26 mouse cellular contexts compared by ENCODE assay signal in genomic region chr11:69751635-69752034, GRCm38 (mm10). TPM values are rescaled to one million over a fixed set of nuclear protein-coding genes. Genes with fewer than 3 reads are reported as not detected.
DNase-seq lines count a peak whose midpoint lies in the region; ATAC-seq and TF ChIP-seq lines count a peak whose summit lies in the region.
"Had no signal": no experiment of that assay in that cellular context is flagged by ENCODE, and none has a peak within 500 bp of the region (broad histone marks: within the 10 kb centered on the region; RNA-seq: fewer than 3 reads in every experiment).

No protein-coding gene starts in this region.

- no peak for ATAC-seq in heart, embryonic 12.5 days (ENCODE audit: insufficient number of reproducible peaks, low FRiP score)
- no peak for ATAC-seq in megakaryocyte, adult 5-6 weeks (ENCODE audit: poor library complexity, severe bottlenecking)
- ATAC-seq in liver, embryonic 15.5 days (ENCODE audit: insufficient read depth), result peak; percentile 47
- ATAC-seq in monocyte, adult 5-6 weeks (replicated peaks; ENCODE audit: insufficient number of reproducible peaks, low FRiP score, low TSS enrichment, poor library complexity, severe bottlenecking), result no peak
- ATAC-seq: inflammation-experienced regulatory T-cells, adult 6 months; lung, postnatal 0 days; midbrain, embryonic 15.5 days had no signal

- DNase-seq in heart, postnatal 4 days, result no peak
- no peak for DNase-seq in lung, postnatal 25 days (ENCODE audit: low spot score)
- DNase-seq: adrenal gland, adult 2 months; cerebellum, adult 11-12 months; cerebellum, postnatal 10 days; gastrocnemius, adult 2 months; kidney, adult 8-10 months; kidney, postnatal 10 days; thymus, postnatal 4 days had no signal

- H3K4me1 ChIP-seq in heart, embryonic 12.5 days (replicated peaks), result peaks cover 42% of the 10 kb centered on the region
- H3K4me1 ChIP-seq in megakaryocyte, embryonic 14.5 days, result peaks cover 52% of the 10 kb centered on the region
- H3K4me1 ChIP-seq in liver, embryonic 15.5 days (replicated peaks), result peaks cover 55% of the 10 kb centered on the region

- H3K36me3 ChIP-seq in heart, embryonic 12.5 days, result peaks cover 15% of the 10 kb centered on the region
- H3K36me3 ChIP-seq in megakaryocyte, embryonic 14.5 days (replicated peaks; ENCODE audit: low read length), result peaks cover 26% of the 10 kb centered on the region
- H3K36me3 ChIP-seq in liver, embryonic 15.5 days (replicated peaks), result peaks cover 46% of the 10 kb centered on the region
- H3K36me3 ChIP-seq in myocyte (ENCODE audit: control insufficient read depth, insufficient read depth), result peaks cover 10% of the 10 kb centered on the region

- no peaks in the 10 kb centered on the region for H3K27me3 ChIP-seq in heart, embryonic 12.5 days (replicated peaks)
- no peaks in the 10 kb centered on the region for H3K27me3 ChIP-seq in megakaryocyte, embryonic 14.5 days (replicated peaks)
- H3K27me3 ChIP-seq in liver, embryonic 15.5 days, result no peaks in the 10 kb centered on the region
- no peaks in the 10 kb centered on the region for H3K27me3 ChIP-seq in myocyte (ENCODE audit: control insufficient read depth, insufficient read depth, insufficient read length)
- H3K27me3 ChIP-seq: forebrain, embryonic 12.5 days; heart, embryonic 15.5 days; hindbrain, embryonic 12.5 days; midbrain, embryonic 15.5 days had no signal

- H3K9me3 ChIP-seq in heart, embryonic 12.5 days (replicated peaks), result no peaks in the 10 kb centered on the region
- no peaks in the 10 kb centered on the region for H3K9me3 ChIP-seq in megakaryocyte, embryonic 14.5 days
- no peaks in the 10 kb centered on the region for H3K9me3 ChIP-seq in liver, embryonic 15.5 days (replicated peaks)
- H3K9me3 ChIP-seq: forebrain, embryonic 12.5 days; heart, embryonic 15.5 days; hindbrain, embryonic 12.5 days; limb, embryonic 10.5 days; midbrain, embryonic 15.5 days had no signal

- 28% methylated on average over 3 of the region's 3 CpGs for WGBS in heart, embryonic 12.5 days
- WGBS in liver, embryonic 15.5 days (ENCODE audit: insufficient replicate concordance), result 19% methylated on average over 3 of the region's 3 CpGs

- no peak overlapping the region for H3K9ac ChIP-seq in heart, embryonic 12.5 days
- H3K9ac ChIP-seq in liver, embryonic 15.5 days, result no peak overlapping the region
- H3K9ac ChIP-seq: forebrain, embryonic 12.5 days; heart, embryonic 15.5 days; hindbrain, embryonic 12.5 days; midbrain, embryonic 15.5 days had no signal

- 0 out of 2 replicates have a peak overlapping the region, but pooled peaks have one; percentile 4 for H3K27ac ChIP-seq in heart, embryonic 12.5 days (ENCODE audit: poor library complexity, severe bottlenecking)
- no peak overlapping the region for H3K27ac ChIP-seq in liver, embryonic 15.5 days (replicated peaks)
- H3K27ac ChIP-seq: forebrain, embryonic 12.5 days; gastrocnemius, adult 2 months; heart, embryonic 15.5 days; hindbrain, embryonic 12.5 days; limb, embryonic 10.5 days; midbrain, embryonic 15.5 days had no signal

- H3K4me3 ChIP-seq in heart, embryonic 12.5 days, result no peak overlapping the region
- H3K4me3 ChIP-seq in megakaryocyte, embryonic 14.5 days (replicated peaks), result peak overlapping the region; percentile 75
- no peak overlapping the region for H3K4me3 ChIP-seq in liver, embryonic 15.5 days (replicated peaks)
- no peak overlapping the region for H3K4me3 ChIP-seq in myocyte
- H3K4me3 ChIP-seq: forebrain, embryonic 12.5 days; gastrocnemius, adult 2 months; heart, embryonic 15.5 days; hindbrain, embryonic 12.5 days; limb, embryonic 10.5 days; midbrain, embryonic 15.5 days had no signal

- H3ac ChIP-seq in myocyte (ENCODE audit: control insufficient read depth, insufficient read length), result no peak overlapping the region

- TF ChIP-seq POLR2A in myocyte (IDR thresholded peaks at IDR 0.05; ENCODE audit: insufficient read length, low read depth), result no peak

- H3K4me2 ChIP-seq in heart, embryonic 12.5 days, result no peak overlapping the region
- H3K4me2 ChIP-seq in liver, embryonic 15.5 days, result peak overlapping the region; percentile 19
- peak overlapping the region; percentile 51 for H3K4me2 ChIP-seq in myocyte (ENCODE audit: low read depth)
- H3K4me2 ChIP-seq: forebrain, embryonic 12.5 days; heart, embryonic 15.5 days; hindbrain, embryonic 12.5 days; midbrain, embryonic 15.5 days had no signal

- H3K79me2 ChIP-seq in myocyte (ENCODE audit: control insufficient read depth, insufficient read depth), result peaks cover 88% of the 10 kb centered on the region

TF ChIP-seq in myocyte, 11 proteins besides CTCF, POLR2A, EP300 and RAD21:
- TF ChIP-seq TCF3 (IDR thresholded peaks at IDR 0.05; ENCODE audit: insufficient read length, low read depth) (no peak), SRF (IDR thresholded peaks at IDR 0.05; ENCODE audit: control insufficient read depth, insufficient read length, low read depth) (no peak), TCF12 (IDR thresholded peaks at IDR 0.05; ENCODE audit: insufficient read depth, poor library complexity, severe bottlenecking) (no peak), MYOD1 (IDR thresholded peaks at IDR 0.05; ENCODE audit: control insufficient read depth in 1 of 3, insufficient read length in 2 of 3, low read depth in 2 of 3) (no peak), MYOG (IDR thresholded peaks at IDR 0.05; ENCODE audit: control insufficient read depth in 1 of 3, insufficient read depth in 1 of 3, insufficient read length in 2 of 3, low read depth in 2 of 3) (no peak), MAX (IDR thresholded peaks at IDR 0.05; ENCODE audit: low read depth) (no peak), E2F4 (IDR thresholded peaks at IDR 0.05; ENCODE audit: insufficient read depth) (no peak)

RNA-seq across cellular contexts. Expression of gene Polr2a, which starts 6.8 kb away (rescaled TPM):
- polyA plus RNA-seq in heart, embryonic 12.5 days (2016; fragmentation: Nextera tagmentation; extraction: Ambion mirVana), result 23.7 and 25.2 TPM in 2 replicates
- 10 to 100 TPM; 53.7 TPM for total RNA-seq in heart, postnatal 4 days (2021)
- 36.5 and 129 TPM in 2 replicates for polyA plus RNA-seq in megakaryocyte, embryonic 14.5 days (2012; ENCODE audit: insufficient read depth, low replicate concordance)
- total RNA-seq in megakaryocyte, adult 5-6 weeks (2015), result 116 and 118 TPM in 2 replicates
- total RNA-seq in megakaryocyte, adult 5-6 weeks (2017), result 38.6 and 42.9 TPM in 2 replicates
- 10.2 and 10.4 TPM in 2 replicates for polyA plus RNA-seq in liver, embryonic 15.5 days (2015; fragmentation: Nextera tagmentation; extraction: Ambion mirVana)
- 69.5 TPM for polyA plus RNA-seq in myocyte (2012; fragmentation: generic; extraction: Trizol)
- 21.5 to 120 TPM (median 48.7 TPM) in 3 replicates for total RNA-seq in monocyte, adult 5-6 weeks (2017)

RNA-seq across cellular contexts. Expression of gene Slc35g3, which starts 10.1 kb away (rescaled TPM):
- 0.33 TPM in 2 replicates for polyA plus RNA-seq in heart, embryonic 12.5 days (2016; fragmentation: Nextera tagmentation; extraction: Ambion mirVana)
- not detected for total RNA-seq in heart, postnatal 4 days (2021)
- polyA plus RNA-seq in megakaryocyte, embryonic 14.5 days (2012; ENCODE audit: insufficient read depth, low replicate concordance), result not detected in 2 replicates
- total RNA-seq in megakaryocyte, adult 5-6 weeks (2015), result not detected in 2 replicates
- total RNA-seq in megakaryocyte, adult 5-6 weeks (2017), result not detected in 2 replicates
- not detected in 2 replicates for polyA plus RNA-seq in liver, embryonic 15.5 days (2015; fragmentation: Nextera tagmentation; extraction: Ambion mirVana)
- polyA plus RNA-seq in myocyte (2012; fragmentation: generic; extraction: Trizol), result 0.26 TPM
- not detected in 3 replicates for total RNA-seq in monocyte, adult 5-6 weeks (2017)
- total RNA-seq: adrenal gland, adult 2 months; gastrocnemius, adult 2 months; liver, adult 2 months had no signal
- polyA plus RNA-seq: adrenal gland, adult 2 months; inflammation-experienced regulatory T-cells, adult 6 months; liver, adult 2 months; neural tube, embryonic 14.5 days; spleen, adult 2 months; stomach, embryonic 14.5 days had no signal

RNA-seq across cellular contexts. Expression of gene Zbtb4, which starts 14.1 kb away (rescaled TPM):
- polyA plus RNA-seq in heart, embryonic 12.5 days (2016; fragmentation: Nextera tagmentation; extraction: Ambion mirVana), result 2.9 and 3.3 TPM in 2 replicates
- 10 to 100 TPM; 34.1 to 36.8 TPM for total RNA-seq in heart, postnatal 4 days (2021)
- 1.9 and 3.9 TPM in 2 replicates for polyA plus RNA-seq in megakaryocyte, embryonic 14.5 days (2012; ENCODE audit: insufficient read depth, low replicate concordance)
- 1.6 and 2.6 TPM in 2 replicates for total RNA-seq in megakaryocyte, adult 5-6 weeks (2015)
- total RNA-seq in megakaryocyte, adult 5-6 weeks (2017), result 1.4 and 2.4 TPM in 2 replicates
- polyA plus RNA-seq in liver, embryonic 15.5 days (2015; fragmentation: Nextera tagmentation; extraction: Ambion mirVana), result 0.43 and 0.92 TPM in 2 replicates
- 9.4 TPM for polyA plus RNA-seq in myocyte (2012; fragmentation: generic; extraction: Trizol)
- total RNA-seq in monocyte, adult 5-6 weeks (2017), result 6.6 to 23.7 TPM (median 7.7 TPM) in 3 replicates

RNA-seq across cellular contexts. Expression of gene Chrnb1, which starts 44.1 kb away (rescaled TPM):
- 5.6 and 7.7 TPM in 2 replicates for polyA plus RNA-seq in heart, embryonic 12.5 days (2016; fragmentation: Nextera tagmentation; extraction: Ambion mirVana)
- total RNA-seq in heart, postnatal 4 days (2021), result 1 to 10 TPM; 3.1 to 5.1 TPM
- polyA plus RNA-seq in megakaryocyte, embryonic 14.5 days (2012; ENCODE audit: insufficient read depth, low replicate concordance), result not detected in 2 replicates
- 0.32 and 0.36 TPM in 2 replicates for total RNA-seq in megakaryocyte, adult 5-6 weeks (2015)
- 0.16 TPM in 1 of 2 replicates, not detected in the other for total RNA-seq in megakaryocyte, adult 5-6 weeks (2017)
- polyA plus RNA-seq in liver, embryonic 15.5 days (2015; fragmentation: Nextera tagmentation; extraction: Ambion mirVana), result 0.84 and 1.3 TPM in 2 replicates
- polyA plus RNA-seq in myocyte (2012; fragmentation: generic; extraction: Trizol), result 95.3 TPM
- total RNA-seq in monocyte, adult 5-6 weeks (2017), result 2.3 to 5.8 TPM (median 2.7 TPM) in 3 replicates

RNA-seq across cellular contexts. Expression of gene Fgf11, which starts 50.0 kb away (rescaled TPM):
- polyA plus RNA-seq in heart, embryonic 12.5 days (2016; fragmentation: Nextera tagmentation; extraction: Ambion mirVana), result 2.3 and 2.4 TPM in 2 replicates
- total RNA-seq in heart, postnatal 4 days (2021), result 1 to 10 TPM; 3.1 to 3.7 TPM
- 0.64 TPM in 1 of 2 replicates, not detected in the other for polyA plus RNA-seq in megakaryocyte, embryonic 14.5 days (2012; ENCODE audit: insufficient read depth, low replicate concordance)
- total RNA-seq in megakaryocyte, adult 5-6 weeks (2015), result 0.14 TPM in 1 of 2 replicates, not detected in the other
- not detected in 2 replicates for total RNA-seq in megakaryocyte, adult 5-6 weeks (2017)
- 0.16 and 0.18 TPM in 2 replicates for polyA plus RNA-seq in liver, embryonic 15.5 days (2015; fragmentation: Nextera tagmentation; extraction: Ambion mirVana)
- polyA plus RNA-seq in myocyte (2012; fragmentation: generic; extraction: Trizol), result 17.5 TPM
- 0.64 TPM in 1 of 3 replicates, not detected in the others for total RNA-seq in monocyte, adult 5-6 weeks (2017)
- polyA plus RNA-seq: inflammation-experienced regulatory T-cells, adult 6 months had no signal
